Mouse (Mus musculus) midbrain, embryonic 11.5 days (tissue): ENCODE data around the gene Sytl1. TPM values are rescaled to one million over a fixed set of nuclear protein-coding genes. Genes with fewer than 3 reads are reported as not detected.

ENCODE experiments used
- ATAC-seq: fragments of 200-750 bp; cut with Nextera tagmentation; 2 replicates; pipeline ENCODE4 v1.8.0; 2017; ENCODE audit warnings: moderate TSS enrichment, moderate library complexity; ENCODE audit not compliant: low FRiP score
- DNase-seq: peaks from one replicate; pipeline ENCODE4 v3.0.0; 2015; ENCODE audit warnings: low spot score; ENCODE audit errors: missing footprints
- H3K27ac ChIP-seq: fragments of 300-500 bp; sonication (generic); 2 replicates; pipeline ENCODE4 v1.5.1; 2014; ENCODE audit warnings: low read depth, low read length
- H3K27me3 ChIP-seq: fragments of 300-500 bp; sonication (generic); 2 replicates; pipeline ENCODE4 v1.6.1; 2014; ENCODE audit warnings: mild to moderate bottlenecking, low read length, moderate library complexity, mixed read lengths; ENCODE audit not compliant: control insufficient read depth, insufficient read depth
- H3K36me3 ChIP-seq: fragments of 300-500 bp; sonication (generic); 2 replicates; pipeline ENCODE4 v1.6.1; 2014; ENCODE audit warnings: mild to moderate bottlenecking, low read length, moderate library complexity, mixed read lengths; ENCODE audit not compliant: control insufficient read depth, insufficient read depth
- H3K4me1 ChIP-seq: fragments of 300-500 bp; sonication (generic); 2 replicates; pipeline ENCODE4 v1.6.1; 2014; ENCODE audit warnings: low read length; ENCODE audit not compliant: control insufficient read depth, insufficient read depth
- H3K4me2 ChIP-seq: fragments of 300-500 bp; sonication (generic); 2 replicates; pipeline ENCODE4 v1.6.1; 2014; ENCODE audit warnings: mild to moderate bottlenecking, moderate library complexity
- H3K4me3 ChIP-seq: fragments of 300-500 bp; sonication (generic); 2 replicates; pipeline ENCODE4 v1.5.1; 2014; ENCODE audit warnings: low read depth, low read length
- H3K9ac ChIP-seq: fragments of 300-500 bp; sonication (generic); 2 replicates; pipeline ENCODE4 v1.6.1; 2014; ENCODE audit warnings: low read length
- H3K9me3 ChIP-seq: fragments of 300-500 bp; sonication (generic); 2 replicates; pipeline ENCODE4 v1.6.1; 2016; ENCODE audit warnings: low read length; ENCODE audit not compliant: control insufficient read depth
- WGBS: fragments of 180-500 bp; shearing (Covaris S2); extraction: QIAGEN DNeasy Blood & Tissue Kit; methylation state at CpG from one replicate; pipeline ENCODE4 v1.1.7; 2014; 5-methylcytosine and 5-hydroxymethylcytosine counted together
- polyA plus RNA-seq: library from polyadenylated mRNA; unstranded; fragments of >200 nt; fragmentation: Nextera tagmentation; extraction: Ambion mirVana; gene quantifications from 2 replicates; pipeline ENCODE4 v1.2.1, GENCODE M21; 2014

Gene Sytl1
- polyA plus RNA-seq, 1 experiment from 2014 or later: 0.37 TPM

DNA sequence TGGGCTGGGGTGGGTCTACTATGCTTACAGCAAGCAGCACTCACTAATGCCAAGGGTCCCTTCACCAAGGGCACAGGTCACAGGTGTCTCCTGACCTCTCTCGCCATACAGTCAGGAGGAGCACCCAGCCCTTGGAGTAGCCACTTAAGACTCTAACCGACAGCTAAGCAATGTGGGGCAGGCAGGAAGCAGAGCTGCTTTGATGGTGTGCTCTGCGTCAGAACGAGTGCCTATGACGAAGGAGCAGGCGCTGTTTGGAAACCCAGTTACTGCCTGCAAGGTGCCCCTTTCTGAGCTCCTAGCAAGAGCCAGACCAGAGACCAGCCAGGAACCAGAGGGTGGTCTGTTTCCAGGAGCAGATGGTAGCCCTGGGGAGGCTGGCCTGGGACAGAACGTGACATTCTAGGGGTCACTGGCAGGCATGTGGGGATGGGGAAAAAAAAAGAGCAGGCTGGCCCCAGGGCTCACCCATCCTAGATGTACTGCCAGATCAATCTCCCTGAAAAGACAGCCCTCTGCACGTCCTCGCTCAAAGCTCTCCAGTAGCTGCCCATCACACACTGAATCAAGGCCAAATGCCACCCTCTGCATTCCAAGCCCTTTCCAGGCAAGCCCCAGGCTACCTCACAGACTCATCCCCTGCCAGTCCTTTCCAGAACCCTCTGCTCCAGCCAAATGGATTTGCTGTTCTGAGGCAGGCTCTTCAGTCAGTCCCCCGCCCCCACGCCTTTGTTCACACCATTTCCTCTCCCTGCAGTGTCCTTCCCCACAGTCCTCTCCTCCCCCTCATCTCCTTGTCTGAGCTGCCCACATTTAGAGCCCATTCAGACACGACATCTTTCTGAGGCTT is 35.8 kb upstream of the Sytl1 start:
- ATAC-seq: no peak
- H3K27ac ChIP-seq: no peak overlapping the region
- no peaks in the 10 kb centered on the region for H3K36me3 ChIP-seq

DNA sequence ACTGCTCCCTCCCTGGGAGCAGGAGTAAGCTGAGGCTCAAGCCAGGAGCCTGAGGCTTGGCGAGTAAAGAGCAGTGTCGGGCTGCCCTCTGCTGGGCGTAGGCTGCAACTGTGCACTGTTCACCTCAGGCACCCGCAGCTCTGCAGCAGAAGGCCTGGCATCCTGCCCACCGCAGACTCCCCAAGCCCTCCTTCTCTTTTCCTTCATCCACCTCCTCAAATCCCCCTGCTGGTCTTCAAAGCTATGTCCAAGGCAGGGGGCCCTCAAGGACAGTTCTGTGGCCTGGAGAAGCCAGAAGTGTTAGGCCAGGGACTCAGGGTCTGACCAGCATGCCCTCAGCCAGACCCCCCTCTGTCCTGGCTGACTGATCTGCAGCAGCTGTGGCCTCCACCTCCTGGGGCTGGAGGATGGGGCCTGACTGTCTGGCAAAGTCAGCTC is 34.9 kb upstream of the Sytl1 start:
- Histone ChIP-seq H3K27ac (no peak overlapping the region; the same call in 1 of the 2 replicates), H3K27me3 (no peaks in the 10 kb centered on the region), H3K4me2 (no peak overlapping the region), H3K4me1 (peaks cover 24% of the 10 kb centered on the region), H3K9me3 (no peaks in the 10 kb centered on the region), H3K4me3 (no peak overlapping the region), H3K9ac (0 out of 2 replicates have a peak overlapping the region, but pooled peaks have one; percentile 24), H3K36me3 (no peaks in the 10 kb centered on the region)
- WGBS: 0% methylated on average over 5 of the region's 5 CpGs
- peak; percentile 74 for ATAC-seq
- DNase-seq: peak; percentile 98

More for the DNA sequence above, 35.8 kb upstream of the Sytl1 start:
- H3K4me3 ChIP-seq: no peak overlapping the region
- 36% methylated on average over 12 of the region's 12 CpGs for WGBS
- H3K9ac ChIP-seq: no peak overlapping the region
- no peaks in the 10 kb centered on the region for H3K27me3 ChIP-seq
- no peaks in the 10 kb centered on the region for H3K9me3 ChIP-seq
- H3K4me2 ChIP-seq: no peak overlapping the region
- DNase-seq: no peak
- H3K4me1 ChIP-seq: peaks cover 15% of the 10 kb centered on the region

DNA sequence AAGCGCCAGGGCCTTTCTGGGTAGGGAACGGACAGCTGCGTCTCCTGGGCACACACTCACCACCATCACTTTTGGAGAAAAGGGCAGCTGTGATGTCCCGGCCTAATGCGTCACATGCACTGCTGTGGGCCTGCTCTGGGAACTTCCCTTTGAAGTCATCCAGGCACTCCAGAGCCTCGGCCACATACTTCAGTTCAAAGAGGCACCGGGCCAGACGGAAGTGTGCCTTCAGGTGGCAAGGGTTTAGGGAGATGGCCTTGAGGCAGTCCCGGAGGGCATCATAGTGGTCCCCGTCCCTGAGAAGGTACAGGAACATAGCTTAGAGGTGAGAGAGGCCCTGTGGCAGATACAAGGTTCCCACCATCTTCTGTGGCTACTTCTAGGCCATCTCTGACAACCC is 34.4 kb upstream of the Sytl1 start:
- H3K4me1 ChIP-seq: peaks cover 28% of the 10 kb centered on the region
- no peak overlapping the region for H3K27ac ChIP-seq
- H3K9ac ChIP-seq: no peak overlapping the region
- DNase-seq: no peak
- H3K4me2 ChIP-seq: no peak overlapping the region
- 68% methylated on average over 10 of the region's 10 CpGs for WGBS
- ATAC-seq: peak; percentile 11; the same call in 1 of the 2 replicates
- H3K9me3 ChIP-seq: no peaks in the 10 kb centered on the region
- H3K27me3 ChIP-seq: no peaks in the 10 kb centered on the region
- no peaks in the 10 kb centered on the region for H3K36me3 ChIP-seq
- H3K4me3 ChIP-seq: no peak overlapping the region

DNA sequence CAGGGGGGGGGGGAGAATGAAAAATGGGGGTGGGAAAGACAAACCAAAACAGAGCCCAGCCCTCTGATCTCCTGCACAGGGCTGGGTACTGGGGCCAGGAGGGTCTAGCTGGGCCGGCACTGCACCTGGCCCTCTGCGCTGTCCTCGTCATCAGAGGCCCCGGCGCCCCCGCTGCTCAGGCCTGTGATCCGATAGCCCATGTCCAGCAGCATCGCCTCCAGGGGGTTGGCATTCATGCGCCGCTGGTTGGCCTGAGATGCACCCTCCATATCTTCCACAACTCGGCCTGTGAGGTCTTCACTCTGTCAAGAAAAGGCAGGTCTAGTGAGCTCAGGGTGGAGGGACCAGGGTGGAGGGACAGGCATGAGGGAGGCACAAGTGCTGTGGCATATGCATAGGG is 31.2 kb upstream of the Sytl1 start:
- ATAC-seq (no peak), DNase-seq (no peak)
- Histone ChIP-seq H3K9me3 (no peaks in the 10 kb centered on the region), H3K27ac (no peak overlapping the region), H3K27me3 (no peaks in the 10 kb centered on the region), H3K4me1 (peaks cover 30% of the 10 kb centered on the region), H3K9ac (no peak overlapping the region), H3K36me3 (no peaks in the 10 kb centered on the region), H3K4me2 (no peak overlapping the region), H3K4me3 (no peak overlapping the region)
- 19% methylated on average over 11 of the region's 11 CpGs for WGBS

DNA sequence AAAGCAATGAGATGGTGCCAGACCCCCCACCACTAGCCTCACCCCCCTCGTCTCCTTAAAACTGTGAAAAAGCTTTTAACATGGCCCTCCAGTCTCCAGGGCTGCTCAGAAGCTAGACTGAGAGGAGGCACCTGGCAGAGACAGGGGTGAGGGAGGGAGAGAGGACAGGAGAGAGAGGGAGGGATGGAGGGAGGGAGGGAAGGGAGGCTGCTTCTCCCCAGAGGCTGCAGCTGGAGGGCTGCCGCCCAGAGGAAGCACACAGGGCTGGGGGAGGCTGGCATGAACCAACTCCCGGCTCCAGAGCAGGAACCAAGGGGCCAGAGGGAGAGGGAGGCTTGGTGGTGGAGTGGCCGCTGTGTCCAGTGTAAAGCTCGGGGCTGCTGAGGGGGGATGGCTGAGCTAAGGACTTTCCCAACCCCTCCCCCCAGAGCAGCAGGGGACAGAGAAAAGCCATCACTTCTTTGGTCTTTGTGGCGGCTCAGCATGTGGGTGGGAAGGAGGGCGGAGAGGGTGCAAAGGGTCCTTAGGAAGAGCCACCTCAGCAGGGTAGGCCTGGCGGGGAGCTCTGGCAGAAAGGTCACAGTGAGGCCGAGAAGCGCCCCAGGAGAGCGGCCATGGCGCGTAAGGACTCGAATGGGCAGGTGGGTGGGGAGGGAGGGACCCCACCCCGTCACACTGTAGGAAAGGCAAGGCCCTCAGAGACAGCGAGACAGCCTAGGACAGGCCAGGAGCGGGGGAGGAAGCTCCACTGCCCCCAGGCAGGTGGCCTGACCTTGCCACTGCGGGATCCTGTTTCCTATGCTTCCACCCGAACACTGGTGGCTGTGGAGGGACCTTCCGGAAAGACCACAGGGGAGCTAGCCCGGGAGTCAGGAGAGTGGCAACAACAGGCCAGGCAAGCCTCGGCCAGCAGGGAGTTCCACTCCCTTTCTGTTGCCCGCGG is 30.3 kb upstream of the Sytl1 start:
- H3K9ac ChIP-seq: peak overlapping the region; percentile 40

DNA sequence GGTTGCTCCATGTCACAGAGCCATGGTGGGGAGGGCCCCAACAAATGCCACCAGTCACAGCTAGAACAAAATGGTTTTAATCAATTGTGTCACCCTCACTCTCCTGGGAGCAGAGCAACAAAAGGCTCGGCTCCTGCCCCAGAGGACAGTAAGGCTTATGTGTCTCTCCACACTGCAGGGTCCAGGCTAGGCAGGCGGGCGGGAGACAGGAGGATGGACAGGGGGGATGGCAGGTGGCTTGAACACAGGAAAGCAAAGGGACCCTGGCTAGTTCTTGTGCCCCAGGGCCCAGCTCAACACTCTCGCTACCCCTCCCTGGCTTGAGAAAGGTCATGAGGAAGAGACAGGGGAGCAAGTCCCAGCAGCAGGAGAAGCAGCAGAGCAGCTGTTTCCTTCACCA is 29.5 kb upstream of the Sytl1 start:
- Histone ChIP-seq H3K4me2 (no peak overlapping the region; the same call in 1 of the 2 replicates), H3K27ac (no peak overlapping the region), H3K4me1 (peaks cover 22% of the 10 kb centered on the region), H3K9me3 (no peaks in the 10 kb centered on the region), H3K9ac (no peak overlapping the region; the same call in none of the 2 replicates), H3K27me3 (no peaks in the 10 kb centered on the region), H3K36me3 (no peaks in the 10 kb centered on the region), H3K4me3 (no peak overlapping the region)
- 42% methylated on average over 4 of the region's 4 CpGs for WGBS
- ATAC-seq (no peak), DNase-seq (no peak)

More for the DNA sequence above, 30.3 kb upstream of the Sytl1 start:
- Histone ChIP-seq H3K4me1 (peaks cover 27% of the 10 kb centered on the region), H3K4me3 (no peak overlapping the region), H3K4me2 (peak overlapping the region; percentile 14; the same call in 1 of the 2 replicates), H3K36me3 (no peaks in the 10 kb centered on the region), H3K9me3 (no peaks in the 10 kb centered on the region), H3K27me3 (no peaks in the 10 kb centered on the region), H3K27ac (peak overlapping the region; percentile 57; the same call in 1 of the 2 replicates)
- ATAC-seq: peak; percentile 48
- DNase-seq: peak; percentile 93
- WGBS: 10% methylated on average over 24 of the region's 24 CpGs

DNA sequence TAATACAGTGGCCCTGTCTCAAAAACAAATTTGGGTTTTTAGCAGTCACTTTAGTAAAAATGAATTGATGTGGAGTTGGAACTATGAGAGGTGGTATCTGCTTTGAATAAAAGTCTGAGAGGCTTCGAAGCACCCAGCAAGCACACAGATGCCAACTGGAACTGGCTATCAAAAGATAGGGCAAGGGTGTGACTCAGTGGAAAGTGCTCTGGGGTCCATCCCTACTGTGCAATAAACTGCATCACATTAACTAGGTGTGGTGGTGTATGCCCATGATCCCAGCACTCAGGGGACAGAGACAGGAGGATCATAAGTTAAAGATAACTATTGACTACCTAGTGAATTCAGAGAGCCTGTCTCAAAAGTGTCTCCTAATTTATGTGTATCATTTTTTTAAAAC is 28.3 kb upstream of the Sytl1 start:
- Histone ChIP-seq H3K27me3 (no peaks in the 10 kb centered on the region), H3K27ac (no peak overlapping the region), H3K36me3 (no peaks in the 10 kb centered on the region), H3K4me2 (no peak overlapping the region), H3K9ac (no peak overlapping the region), H3K4me1 (peaks cover 21% of the 10 kb centered on the region), H3K4me3 (no peak overlapping the region), H3K9me3 (no peaks in the 10 kb centered on the region)
- WGBS: 97% methylated on average over 1 of the region's 1 CpGs
- ATAC-seq: no peak
- no peak for DNase-seq

DNA sequence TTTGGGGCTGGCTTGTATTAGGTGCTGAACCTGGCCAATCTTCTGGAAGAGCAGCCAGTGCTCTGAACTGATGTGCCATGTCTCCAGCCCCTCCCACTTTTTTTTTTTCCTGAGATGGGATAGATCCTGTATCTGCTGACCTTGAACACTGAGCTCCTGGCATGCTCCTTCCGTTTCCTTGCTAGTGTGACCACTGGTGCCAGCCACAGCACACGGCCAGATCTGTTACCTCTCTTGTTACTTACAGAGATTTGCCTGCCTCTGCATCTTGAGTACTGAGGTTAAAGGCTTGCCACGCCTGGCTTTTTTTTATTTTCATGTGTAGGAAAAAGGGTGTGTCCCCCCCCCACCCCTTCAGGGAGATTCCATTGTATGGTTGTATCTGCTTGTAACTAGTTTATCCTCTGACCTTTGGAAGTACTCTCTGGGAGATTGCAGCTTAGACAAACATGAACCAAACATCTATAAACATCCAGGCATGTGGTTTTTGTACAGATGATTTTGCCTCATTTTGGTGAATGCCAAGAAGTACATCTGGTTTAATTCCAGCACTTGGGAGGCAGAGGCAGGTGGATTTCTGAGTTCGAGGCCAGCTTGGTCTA is 23.7 kb upstream of the Sytl1 start:
- H3K9ac ChIP-seq: no peak overlapping the region
- H3K4me3 ChIP-seq: no peak overlapping the region
- DNase-seq (no peak), ATAC-seq (no peak)
- no peak overlapping the region for H3K27ac ChIP-seq
- no peaks in the 10 kb centered on the region for H3K36me3 ChIP-seq
- no peak overlapping the region for H3K4me2 ChIP-seq
- 91% methylated on average over 4 of the region's 4 CpGs for WGBS
- H3K4me1 ChIP-seq: peaks cover 12% of the 10 kb centered on the region
- no peaks in the 10 kb centered on the region for H3K27me3 ChIP-seq
- H3K9me3 ChIP-seq: no peaks in the 10 kb centered on the region
